Mouse (Mus musculus): Measurements from ENCODE around the gene Etnppl. TPM values are rescaled to one million over a fixed set of nuclear protein-coding genes. Genes with fewer than 3 reads are reported as not detected.

Gene Etnppl
- total and polyA plus RNA-seq, 3 experiments: not detected

DNA sequence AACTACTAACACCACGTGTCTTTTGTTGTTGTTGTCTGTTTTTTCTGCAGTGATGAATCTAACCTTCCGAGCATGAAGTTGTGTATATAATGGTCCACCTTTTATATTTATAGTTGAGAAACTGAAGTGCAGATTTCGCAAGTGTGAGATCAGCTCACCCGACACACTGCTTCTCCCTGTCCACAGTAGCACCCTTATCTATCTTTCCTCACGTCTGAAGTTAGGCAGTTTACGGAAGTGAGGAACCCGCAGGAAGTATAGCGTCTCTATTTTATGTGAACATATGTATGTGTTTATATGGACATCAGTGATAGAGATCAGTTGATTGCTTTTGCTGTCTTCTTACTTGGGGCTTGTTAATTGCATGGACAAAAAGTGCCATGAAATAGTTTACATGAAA is 22.2 kb upstream of the Etnppl start:
- TF ChIP-seq JUND (IDR thresholded peaks at IDR 0.05; ENCODE audit: low read depth, low read length) (no peak), CTCF (IDR thresholded peaks at IDR 0.05 in 2 of 3, conservative IDR thresholded peaks at IDR 0.05 in 1 of 3; ENCODE audit: control insufficient read depth in 1 of 3, insufficient read depth in 1 of 3, low read depth in 2 of 3, low read length in 3 of 3, poor library complexity in 1 of 3, severe bottlenecking in 1 of 3) (no peak), CHD1 (IDR thresholded peaks at IDR 0.05; ENCODE audit: low read depth, low read length) (no peak), BHLHE40 (IDR thresholded peaks at IDR 0.05; ENCODE audit: borderline replicate concordance, low read depth, low read length) (no peak), EP300 (IDR thresholded peaks at IDR 0.05; ENCODE audit: low read depth in 1 of 2, low read length in 2 of 2) (no peak), ZKSCAN1 (IDR thresholded peaks at IDR 0.05; ENCODE audit: low read depth, low read length) (no peak), MAX (IDR thresholded peaks at IDR 0.05; ENCODE audit: low read length) (no peak), ETS1 (IDR thresholded peaks at IDR 0.05; ENCODE audit: low read depth, low read length) (no peak), ZC3H11A (IDR thresholded peaks at IDR 0.05; ENCODE audit: low read depth, low read length) (no peak), TAL1 (IDR thresholded peaks at IDR 0.05; ENCODE audit: low read length) (no peak), MAZ (IDR thresholded peaks at IDR 0.05; ENCODE audit: low read depth, low read length) (no peak), SMC3 (IDR thresholded peaks at IDR 0.05; ENCODE audit: low read depth, low read length) (no peak), USF1 (IDR thresholded peaks at IDR 0.05; ENCODE audit: low read depth, low read length) (no peak), GATA1 (IDR thresholded peaks at IDR 0.05; ENCODE audit: low read depth, low read length) (no peak), ZNF384 (IDR thresholded peaks at IDR 0.05; ENCODE audit: low read depth, low read length) (no peak), TCF12 (IDR thresholded peaks at IDR 0.05; ENCODE audit: low read depth, low read length) (no peak), RCOR1 (IDR thresholded peaks at IDR 0.05; ENCODE audit: low read depth, low read length) (no peak), SIN3A (IDR thresholded peaks at IDR 0.05; ENCODE audit: low read length) (no peak), E2F4 (IDR thresholded peaks at IDR 0.05; ENCODE audit: borderline replicate concordance, low read depth, low read length) (no peak), POLR2AphosphoS2 (IDR thresholded peaks at IDR 0.05; ENCODE audit: low read length) (no peak)
- Histone ChIP-seq H3K4me3 (ENCODE audit: control insufficient read depth in 1 of 2, insufficient read depth in 1 of 2, low read depth in 2 of 2, low read length in 2 of 2) (no peak overlapping the region), H3K9ac (ENCODE audit: control insufficient read depth, low read depth, low read length, poor library complexity, severe bottlenecking) (no peak overlapping the region), H3K27ac (ENCODE audit: control insufficient read depth, low read depth, low read length) (no peak overlapping the region), H3K79me2 (ENCODE audit: control insufficient read depth, insufficient read depth, low read length, poor library complexity) (no peaks in the 10 kb centered on the region), H3K4me1 (ENCODE audit: control insufficient read depth in 1 of 2, insufficient read depth in 2 of 2, low read length in 2 of 2) (no peaks in the 10 kb centered on the region), H3K27me3 (ENCODE audit: control insufficient read depth in 1 of 2, insufficient read depth in 2 of 2, low read length in 2 of 2) (no peaks in the 10 kb centered on the region), H3K9me3 (replicated peaks; ENCODE audit: insufficient read depth, low read length) (no peaks in the 10 kb centered on the region), H3K36me3 (ENCODE audit: control insufficient read depth in 1 of 2, insufficient read depth in 2 of 2, low read length in 2 of 2) (no peaks in the 10 kb centered on the region)
- DNase-seq (ENCODE audit: low read depth, low spot score): no peak

DNA sequence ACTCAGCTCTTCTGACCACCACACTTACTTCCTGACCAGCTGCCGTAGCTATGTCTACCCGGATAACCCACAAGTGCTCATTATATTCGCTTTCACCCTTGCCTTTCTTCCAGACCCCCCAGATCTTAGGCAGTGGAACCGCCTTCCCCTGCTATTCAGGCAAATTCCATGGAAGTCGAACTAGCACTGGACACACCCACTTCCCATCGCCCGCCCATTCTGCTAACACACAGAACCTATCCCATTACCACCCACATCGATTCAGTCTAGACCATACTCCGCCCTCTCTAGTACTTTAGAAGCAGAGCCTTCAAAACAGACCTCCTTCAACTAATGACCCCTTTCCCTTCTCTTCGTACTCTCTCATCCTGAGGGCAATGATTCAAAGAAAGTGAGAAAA is 15.8 kb upstream of the Etnppl start:
- no peaks in the 10 kb centered on the region for H3K79me2 ChIP-seq (ENCODE audit: control insufficient read depth, insufficient read depth, low read length, poor library complexity)
- H3K9ac ChIP-seq (ENCODE audit: control insufficient read depth, low read depth, low read length, poor library complexity, severe bottlenecking): no peak overlapping the region
- H3K27me3 ChIP-seq (ENCODE audit: control insufficient read depth in 1 of 2, insufficient read depth in 2 of 2, low read length in 2 of 2): no peaks in the 10 kb centered on the region; a peak in 1 of 4 replicates
- H3K27ac ChIP-seq (ENCODE audit: control insufficient read depth, low read depth, low read length): no peak overlapping the region
- no peak overlapping the region for H3K4me3 ChIP-seq (ENCODE audit: control insufficient read depth in 1 of 2, insufficient read depth in 1 of 2, low read depth in 2 of 2, low read length in 2 of 2)
- no peaks in the 10 kb centered on the region for H3K4me1 ChIP-seq (ENCODE audit: control insufficient read depth in 1 of 2, insufficient read depth in 2 of 2, low read length in 2 of 2)
- H3K9me3 ChIP-seq (replicated peaks; ENCODE audit: insufficient read depth, low read length): no peaks in the 10 kb centered on the region
- no peak for TF ChIP-seq NELFE (IDR thresholded peaks at IDR 0.05; ENCODE audit: low read depth, low read length)
- no peak for DNase-seq (ENCODE audit: low read depth, low spot score)
- no peaks in the 10 kb centered on the region for H3K36me3 ChIP-seq (ENCODE audit: control insufficient read depth in 1 of 2, insufficient read depth in 2 of 2, low read length in 2 of 2)
